Mouse (Mus musculus) limb, embryonic 14.5 days (tissue): ENCODE data around the gene Gm11037. TPM values are rescaled to one million over a fixed set of nuclear protein-coding genes. Genes with fewer than 3 reads are reported as not detected.

ENCODE experiments used
- ATAC-seq: fragments of 200-750 bp; cut with Nextera tagmentation; 2 replicates; pipeline ENCODE4 v1.8.0; 2017; ENCODE audit warnings: low read depth, moderate number of reproducible peaks, moderate TSS enrichment; ENCODE audit not compliant: low FRiP score
- DNase-seq: peaks from one replicate; pipeline ENCODE4 v3.0.0-alpha.2; 2015; ENCODE audit warnings: low spot score
- H3K27ac ChIP-seq: fragments of 300-500 bp; sonication (generic); replicated peaks from 2 replicates; pipeline ENCODE4 v1.5.1; 2014; ENCODE audit warnings: low read depth, mild to moderate bottlenecking, low read length, moderate library complexity, mixed read lengths
- H3K27me3 ChIP-seq: fragments of 300-500 bp; sonication (generic); 2 replicates; pipeline ENCODE4 v1.6.1; 2014; ENCODE audit warnings: low read length, mixed read lengths; ENCODE audit not compliant: control insufficient read depth, insufficient read depth
- H3K36me3 ChIP-seq: fragments of 300-500 bp; sonication (generic); 2 replicates; pipeline ENCODE4 v1.6.1; 2014; ENCODE audit warnings: mild to moderate bottlenecking, low read length, moderate library complexity, mixed read lengths; ENCODE audit not compliant: control insufficient read depth, insufficient read depth
- H3K4me1 ChIP-seq: fragments of 300-500 bp; sonication (generic); 2 replicates; pipeline ENCODE4 v1.6.1; 2014; ENCODE audit warnings: antibody characterized with exemption, low read length, mixed read lengths; ENCODE audit not compliant: control insufficient read depth, insufficient read depth
- H3K4me2 ChIP-seq: fragments of 300-500 bp; sonication (generic); replicated peaks from 2 replicates; pipeline ENCODE4 v1.6.1; 2014; ENCODE audit warnings: low read depth, mild to moderate bottlenecking, low read length, moderate library complexity; ENCODE audit not compliant: severe bottlenecking
- H3K4me3 ChIP-seq: fragments of 300-500 bp; sonication (generic); replicated peaks from 2 replicates; pipeline ENCODE4 v1.5.1; 2014; ENCODE audit warnings: low read length
- H3K9ac ChIP-seq: fragments of 300-500 bp; sonication (generic); 2 replicates; pipeline ENCODE4 v1.6.1; 2014; ENCODE audit warnings: mild to moderate bottlenecking, low read depth, low read length, moderate library complexity; ENCODE audit not compliant: severe bottlenecking
- H3K9me3 ChIP-seq: fragments of 300-500 bp; sonication (generic); 2 replicates; pipeline ENCODE4 v1.6.1; 2016; ENCODE audit warnings: low read length; ENCODE audit not compliant: control insufficient read depth
- POLR2A ChIP-seq: fragments of 200-500 bp; IDR thresholded peaks from 2 replicates; pipeline ENCODE4 v1.8.0; 2012; ENCODE audit warnings: inconsistent platforms, mild to moderate bottlenecking, moderate library complexity, borderline replicate concordance; ENCODE audit not compliant: insufficient read depth, insufficient read length; ENCODE audit errors: extremely low read depth
- WGBS: fragments of 180-500 bp; shearing (Covaris S2); extraction: QIAGEN DNeasy Blood & Tissue Kit; methylation state at CpG from one replicate; pipeline ENCODE4 v1.1.7; 2014; 5-methylcytosine and 5-hydroxymethylcytosine counted together
- polyA plus RNA-seq, 2 experiments: library from polyadenylated mRNA; depleted of rRNA in 1 of 2; stranded (reverse) in 1 of 2; unstranded in 1 of 2; fragments of >200 nt; fragmentation: Nextera tagmentation in 1 of 2; extraction: Ambion mirVana in 1 of 2; gene quantifications; 2 replicates each; pipeline versions ENCODE4 v1.2.1 to v1.2.3; 2012 to 2014

The Gm11037 gene
- polyA plus RNA-seq, 2 experiments = not detected

GRCm38 (mm10) chr2:131090852-131091251 lies 42.4 kb upstream of the Gm11037 start:
- Histone ChIP-seq H3K9me3 (no peaks in the 10 kb centered on the region), H3K4me1 (no peaks in the 10 kb centered on the region), H3K9ac (no peak overlapping the region), H3K4me3 (no peak overlapping the region), H3K27ac (no peak overlapping the region), H3K4me2 (no peak overlapping the region), H3K36me3 (no peaks in the 10 kb centered on the region), H3K27me3 (no peaks in the 10 kb centered on the region)
- 66% methylated on average over 3 of the region's 3 CpGs for WGBS
- TF ChIP-seq POLR2A = no peak
- DNase-seq (no peak), ATAC-seq (no peak)

GRCm38 (mm10) chr2:131093577-131093976 lies 39.7 kb upstream of the Gm11037 start:
- TF ChIP-seq POLR2A = no peak
- H3K9ac ChIP-seq = no peak overlapping the region
- no peaks in the 10 kb centered on the region for H3K36me3 ChIP-seq
- ATAC-seq = no peak
- no peaks in the 10 kb centered on the region for H3K27me3 ChIP-seq
- WGBS = 88% methylated on average over 5 of the region's 5 CpGs
- no peak overlapping the region for H3K4me3 ChIP-seq
- DNase-seq = no peak
- no peaks in the 10 kb centered on the region for H3K9me3 ChIP-seq
- H3K27ac ChIP-seq = no peak overlapping the region
- H3K4me1 ChIP-seq = peaks cover 9% of the 10 kb centered on the region
- no peak overlapping the region for H3K4me2 ChIP-seq

GRCm38 (mm10) chr2:131094823-131095222 lies 38.5 kb upstream of the Gm11037 start:
- 5% methylated on average over 1 of the region's 1 CpGs for WGBS
- H3K4me1 ChIP-seq = peaks cover 9% of the 10 kb centered on the region
- peak; percentile 84 for DNase-seq

DNA sequence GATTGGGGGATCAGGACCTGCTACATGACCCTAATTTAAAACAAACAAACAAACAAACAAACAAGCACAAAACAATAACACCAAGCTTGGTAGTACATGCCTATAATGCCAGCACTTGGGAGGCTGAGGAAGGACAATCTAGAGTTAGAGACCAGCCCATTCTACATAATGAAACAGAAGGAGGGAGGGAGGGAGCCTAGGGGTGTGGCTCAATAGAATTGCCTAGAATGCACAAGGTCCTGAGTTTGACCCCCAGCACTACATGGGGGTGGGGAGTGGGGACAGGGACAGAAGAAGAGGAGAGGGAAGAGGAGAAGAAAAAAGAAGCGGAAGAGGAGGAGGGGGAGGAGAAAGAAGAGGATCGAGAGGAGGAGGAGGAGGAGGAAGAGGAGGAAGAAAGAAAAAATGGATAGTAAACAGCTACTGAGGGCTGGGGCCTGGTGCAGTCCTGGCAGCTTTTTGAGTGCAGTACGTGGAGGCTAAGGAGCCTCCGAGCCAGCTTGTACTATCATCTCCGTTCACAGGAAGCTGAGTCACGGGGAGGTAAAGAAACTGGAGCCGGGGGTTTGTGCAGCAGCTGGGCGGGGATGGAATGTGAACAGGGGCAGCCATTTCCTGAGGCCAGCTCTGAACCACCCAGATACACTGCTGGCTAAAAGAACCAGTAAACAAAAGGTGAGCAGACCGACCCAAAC lies 37.0 kb upstream of the Gm11037 start:
- peak; percentile 75 for DNase-seq
- no peak overlapping the region for H3K9ac ChIP-seq
- peak overlapping the region; percentile 67 for H3K27ac ChIP-seq
- peak; percentile 77; the same call in 1 of the 2 replicates for ATAC-seq
- no peak for TF ChIP-seq POLR2A
- H3K9me3 ChIP-seq = no peaks in the 10 kb centered on the region
- H3K4me1 ChIP-seq = peaks cover 9% of the 10 kb centered on the region
- 0 out of 2 replicates have a peak overlapping the region, but pooled peaks have one; percentile 2 for H3K4me3 ChIP-seq
- H3K4me2 ChIP-seq = peak overlapping the region; percentile 36
- 7% methylated on average over 9 of the region's 9 CpGs for WGBS
- no peaks in the 10 kb centered on the region for H3K36me3 ChIP-seq
- H3K27me3 ChIP-seq = no peaks in the 10 kb centered on the region

More at GRCm38 (mm10) chr2:131094823-131095222, 38.5 kb upstream of the Gm11037 start:
- ATAC-seq = peak; percentile 39; the same call in 1 of the 2 replicates
- Histone ChIP-seq H3K27ac (no peak overlapping the region), H3K27me3 (no peaks in the 10 kb centered on the region), H3K4me2 (no peak overlapping the region), H3K4me3 (no peak overlapping the region), H3K9me3 (no peaks in the 10 kb centered on the region), H3K9ac (no peak overlapping the region), H3K36me3 (no peaks in the 10 kb centered on the region)
- TF ChIP-seq POLR2A = no peak

DNA sequence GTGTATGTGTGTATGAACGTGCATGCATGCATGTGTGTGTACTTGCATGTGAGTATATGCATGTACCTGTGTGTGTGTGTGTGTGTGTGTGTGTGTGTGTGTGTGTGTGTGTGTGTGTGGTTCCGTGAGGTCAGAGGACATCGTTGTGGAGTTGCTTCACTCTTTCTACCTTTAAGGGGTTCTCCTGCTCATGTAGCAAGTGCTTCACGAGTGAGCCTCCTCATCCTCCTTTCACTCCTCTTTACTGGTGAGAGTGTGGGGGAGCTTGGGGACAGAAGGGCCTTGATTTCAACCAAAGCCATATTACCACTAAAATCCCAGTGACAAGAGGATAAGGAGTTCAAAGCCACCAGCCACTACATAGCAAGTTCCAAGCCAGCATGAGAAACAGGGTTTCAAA lies 36.2 kb upstream of the Gm11037 start:
- Histone ChIP-seq H3K4me2 (no peak overlapping the region), H3K27me3 (no peaks in the 10 kb centered on the region), H3K9me3 (no peaks in the 10 kb centered on the region), H3K9ac (no peak overlapping the region), H3K36me3 (no peaks in the 10 kb centered on the region), H3K27ac (no peak overlapping the region), H3K4me3 (no peak overlapping the region), H3K4me1 (peaks cover 9% of the 10 kb centered on the region)
- DNase-seq = no peak
- TF ChIP-seq POLR2A = no peak
- 78% methylated on average over 4 of the region's 4 CpGs for WGBS
- ATAC-seq = no peak
